Mouse (Mus musculus) intestine, embryonic 14.5 days (tissue): ENCODE data around the gene Becn1. TPM values are rescaled to one million over a fixed set of nuclear protein-coding genes. Genes with fewer than 3 reads are reported as not detected.

Source experiments
- ATAC-seq: fragments of 200-750 bp; cut with Nextera tagmentation; replicated peaks from 2 replicates; pipeline ENCODE4 v1.8.0; 2017; ENCODE audit warnings: low read depth, moderate number of reproducible peaks, moderate TSS enrichment, moderate library complexity; ENCODE audit not compliant: low FRiP score, low TSS enrichment
- DNase-seq: peaks from one replicate; pipeline ENCODE4 v3.0.0-alpha.2; 2018; ENCODE audit warnings: low spot score
- H3K27ac ChIP-seq: fragments of 300-500 bp; sonication (generic); 2 replicates; pipeline ENCODE4 v1.5.1; 2014; ENCODE audit warnings: low read depth, mild to moderate bottlenecking, control low read depth
- H3K27me3 ChIP-seq: fragments of 300-500 bp; sonication (generic); replicated peaks from 2 replicates; pipeline ENCODE4 v1.6.1; 2014; ENCODE audit warnings: low read length, control low read depth; ENCODE audit not compliant: control insufficient read depth, insufficient read depth
- H3K36me3 ChIP-seq: fragments of 300-500 bp; sonication (generic); 2 replicates; pipeline ENCODE4 v1.6.1; 2014; ENCODE audit warnings: low read length, control low read depth; ENCODE audit not compliant: control insufficient read depth, insufficient read depth
- H3K4me1 ChIP-seq: fragments of 300-500 bp; sonication (generic); replicated peaks from 2 replicates; pipeline ENCODE4 v1.6.1; 2014; ENCODE audit warnings: low read length, control low read depth, mixed read lengths; ENCODE audit not compliant: control insufficient read depth, insufficient read depth
- H3K4me2 ChIP-seq: fragments of 300-500 bp; sonication (generic); 2 replicates; pipeline ENCODE4 v1.6.1; 2014; ENCODE audit warnings: low read length
- H3K4me3 ChIP-seq: fragments of 300-500 bp; sonication (generic); 2 replicates; pipeline ENCODE4 v1.5.1; 2014; ENCODE audit warnings: low read depth, low read length, control low read depth, mixed read lengths
- H3K9ac ChIP-seq: fragments of 300-500 bp; sonication (generic); 2 replicates; pipeline ENCODE4 v1.6.1; 2014; ENCODE audit warnings: mild to moderate bottlenecking, low read length
- H3K9me3 ChIP-seq: fragments of 300-500 bp; sonication (generic); 2 replicates; pipeline ENCODE4 v1.6.1; 2016; ENCODE audit warnings: low read length, control low read depth; ENCODE audit not compliant: control insufficient read depth
- WGBS: fragments of 180-500 bp; shearing (Covaris S2); extraction: QIAGEN DNeasy Blood & Tissue Kit; methylation state at CpG from one replicate; pipeline ENCODE4 v1.1.7; 2014; 5-methylcytosine and 5-hydroxymethylcytosine counted together
- polyA plus RNA-seq: library from polyadenylated mRNA; unstranded; fragments of >200 nt; fragmentation: Nextera tagmentation; extraction: Ambion mirVana; gene quantifications from 2 replicates; pipeline ENCODE4 v1.2.1, GENCODE M21; 2014

Becn1 gene
- polyA plus RNA-seq, 1 experiment from 2014 or later, result 141 TPM

- H3K36me3 ChIP-seq, result peaks cover 16% of the 10 kb centered on the region
- peak overlapping the region; percentile 98 for H3K4me2 ChIP-seq
- H3K4me1 ChIP-seq, result peaks cover 46% of the 10 kb centered on the region
- peak overlapping the region; percentile 63 for H3K4me3 ChIP-seq
- peak overlapping the region; percentile 76 for H3K27ac ChIP-seq
- H3K27me3 ChIP-seq, result peaks cover 21% of the 10 kb centered on the region
- DNase-seq (peak; percentile 79), ATAC-seq (peak; percentile 14)
- H3K9ac ChIP-seq, result peak overlapping the region; percentile 22; the same call in 1 of the 2 replicates
- WGBS, result 10% methylated on average over 6 of the region's 6 CpGs
- H3K9me3 ChIP-seq, result no peaks in the 10 kb centered on the region
Measured at GRCm38 (mm10) chr11:101259261-101259712, 42.8 kb downstream of the Becn1 start.

GRCm38 (mm10) chr11:101255826-101256775 is 46.0 kb downstream of the Becn1 start:
- no peak overlapping the region for H3K27ac ChIP-seq
- no peaks in the 10 kb centered on the region for H3K27me3 ChIP-seq
- H3K4me2 ChIP-seq, result no peak overlapping the region
- WGBS, result 85% methylated on average over 13 of the region's 13 CpGs
- no peaks in the 10 kb centered on the region for H3K9me3 ChIP-seq
- H3K9ac ChIP-seq, result no peak overlapping the region
- H3K4me1 ChIP-seq, result peaks cover 34% of the 10 kb centered on the region
- ATAC-seq (no peak), DNase-seq (no peak)
- peaks cover 16% of the 10 kb centered on the region for H3K36me3 ChIP-seq
- H3K4me3 ChIP-seq, result no peak overlapping the region

GRCm38 (mm10) chr11:101253613-101254389 is 48.3 kb downstream of the Becn1 start, which contains the start of gene Vps25:
TSS of gene Vps25 (plus strand) at chr11:101253707.
- Histone ChIP-seq H3K4me2 (peak within 1 kb of the TSS; percentile 91), H3K36me3 (peaks cover 16% of the 10 kb centered on the region), H3K27me3 (no peaks in the 10 kb centered on the region), H3K9me3 (no peaks in the 10 kb centered on the region), H3K4me3 (peak within 1 kb of the TSS; percentile 83), H3K9ac (peak within 1 kb of the TSS; percentile 90), H3K27ac (peak within 1 kb of the TSS; percentile 93), H3K4me1 (peaks cover 22% of the 10 kb centered on the region)
- peak; percentile 63 for ATAC-seq
- DNase-seq, result peak; percentile 94
- under 1% methylated on average over 39 of the region's 40 CpGs for WGBS

- DNase-seq, result no peak
- peak overlapping the region; percentile 93 for H3K27ac ChIP-seq
- WGBS, result 7% methylated on average over 7 of the region's 7 CpGs
- no peaks in the 10 kb centered on the region for H3K9me3 ChIP-seq
- ATAC-seq, result no peak
- H3K4me1 ChIP-seq, result peaks cover 20% of the 10 kb centered on the region; the same call in 1 of the 2 replicates
- H3K9ac ChIP-seq, result peak overlapping the region; percentile 90
- peak overlapping the region; percentile 83 for H3K4me3 ChIP-seq
- peak overlapping the region; percentile 91 for H3K4me2 ChIP-seq
- H3K27me3 ChIP-seq, result no peaks in the 10 kb centered on the region
- peaks cover 16% of the 10 kb centered on the region; the same call in 1 of the 2 replicates for H3K36me3 ChIP-seq
Measured at GRCm38 (mm10) chr11:101252941-101253340, 49.1 kb downstream of the Becn1 start.

GRCm38 (mm10) chr11:101251031-101251430 is 51.1 kb downstream of the Becn1 start:
- 69% methylated on average over 2 of the region's 2 CpGs for WGBS
- Histone ChIP-seq H3K4me2 (no peak overlapping the region), H3K36me3 (0 out of 2 replicates have a peak, but pooled peaks cover 3% of the 10 kb centered on the region), H3K4me1 (peaks cover 28% of the 10 kb centered on the region; the same call in 1 of the 2 replicates), H3K27me3 (0 out of 2 replicates have a peak, but pooled peaks cover 4% of the 10 kb centered on the region), H3K27ac (no peak overlapping the region), H3K4me3 (no peak overlapping the region), H3K9ac (no peak overlapping the region), H3K9me3 (no peaks in the 10 kb centered on the region)
- ATAC-seq, result no peak
- DNase-seq, result no peak

GRCm38 (mm10) chr11:101248258-101248994 is 53.7 kb downstream of the Becn1 start:
- Histone ChIP-seq H3K9ac (no peak overlapping the region), H3K27me3 (0 out of 2 replicates have a peak, but pooled peaks cover 4% of the 10 kb centered on the region), H3K9me3 (no peaks in the 10 kb centered on the region), H3K4me3 (no peak overlapping the region), H3K36me3 (no peaks in the 10 kb centered on the region), H3K4me1 (peaks cover 29% of the 10 kb centered on the region), H3K4me2 (peak overlapping the region; percentile 1; the same call in 1 of the 2 replicates), H3K27ac (peak overlapping the region; percentile 33; the same call in 1 of the 2 replicates)
- ATAC-seq (no peak), DNase-seq (no peak)
- WGBS, result 32% methylated on average over 14 of the region's 14 CpGs

- no peak overlapping the region for H3K9ac ChIP-seq
- H3K36me3 ChIP-seq, result no peaks in the 10 kb centered on the region
- no peak for ATAC-seq
- no peaks in the 10 kb centered on the region for H3K9me3 ChIP-seq
- H3K4me2 ChIP-seq, result peak overlapping the region; percentile 62
- 79% methylated on average over 6 of the region's 6 CpGs for WGBS
- H3K4me3 ChIP-seq, result 0 out of 2 replicates have a peak overlapping the region, but pooled peaks have one; percentile 52
- 0 out of 2 replicates have a peak, but pooled peaks cover 4% of the 10 kb centered on the region for H3K27me3 ChIP-seq
- no peak for DNase-seq
- peaks cover 24% of the 10 kb centered on the region for H3K4me1 ChIP-seq
- H3K27ac ChIP-seq, result 0 out of 2 replicates have a peak overlapping the region, but pooled peaks have one; percentile 29
Measured at GRCm38 (mm10) chr11:101247521-101248030, 54.5 kb downstream of the Becn1 start.
